Mouse (Mus musculus): ENCODE data around the gene Egfr.

Gene Egfr

GRCm38 (mm10) chr11:16781604-16782003 lies 29.6 kb downstream of the Egfr start:
- no peak for DNase-seq

GRCm38 (mm10) chr11:16783926-16784659 lies 32.1 kb downstream of the Egfr start:
- peak; percentile 30 to 56 for DNase-seq

- no peak for DNase-seq
Measured at GRCm38 (mm10) chr11:16792638-16793585, 40.9 kb downstream of the Egfr start.

GRCm38 (mm10) chr11:16795012-16795411 lies 43.0 kb downstream of the Egfr start:
- peak; percentile 20 to 64 for DNase-seq

DNA sequence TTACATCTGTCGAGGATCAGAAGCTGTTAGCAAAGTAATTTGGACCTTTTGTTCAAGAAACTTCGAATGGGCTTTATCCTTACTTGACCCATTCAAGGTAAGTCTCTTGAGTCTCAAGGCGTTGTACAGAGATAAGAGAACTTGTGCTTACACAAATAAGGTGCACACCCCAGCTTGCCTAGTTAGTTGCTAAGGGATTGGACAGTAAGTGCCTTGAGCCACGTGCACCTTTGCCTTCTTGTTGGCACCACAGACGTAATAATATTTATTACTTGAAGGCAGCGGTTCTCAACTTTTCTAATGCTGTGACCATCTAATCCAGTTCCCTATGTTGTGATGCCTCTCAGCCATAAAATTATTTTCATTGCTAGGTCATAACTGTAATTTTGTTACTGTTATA lies 43.5 kb downstream of the Egfr start:
- DNase-seq = no peak

DNA sequence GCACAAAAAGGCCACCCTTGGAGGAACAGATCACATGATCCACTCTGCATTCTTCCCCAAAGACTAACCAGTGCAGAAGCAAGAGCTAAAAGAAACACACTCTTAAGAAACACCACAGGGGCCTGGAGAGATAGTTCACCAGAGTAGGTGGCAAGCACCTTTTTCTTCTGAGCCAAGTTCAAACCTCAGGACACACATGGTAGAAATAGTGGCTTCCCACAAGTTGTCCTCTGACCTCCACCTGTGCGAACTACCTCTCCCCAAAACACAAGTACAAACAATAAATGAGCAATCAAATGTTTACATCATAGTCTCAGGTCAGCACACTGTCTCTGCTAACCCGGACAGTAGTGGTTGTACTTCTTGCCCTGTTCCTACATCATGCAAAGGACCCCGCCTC lies 45.5 kb downstream of the Egfr start:
- no peak for DNase-seq

- DNase-seq = no peak
Measured at GRCm38 (mm10) chr11:16798136-16798535, 46.1 kb downstream of the Egfr start.

DNA sequence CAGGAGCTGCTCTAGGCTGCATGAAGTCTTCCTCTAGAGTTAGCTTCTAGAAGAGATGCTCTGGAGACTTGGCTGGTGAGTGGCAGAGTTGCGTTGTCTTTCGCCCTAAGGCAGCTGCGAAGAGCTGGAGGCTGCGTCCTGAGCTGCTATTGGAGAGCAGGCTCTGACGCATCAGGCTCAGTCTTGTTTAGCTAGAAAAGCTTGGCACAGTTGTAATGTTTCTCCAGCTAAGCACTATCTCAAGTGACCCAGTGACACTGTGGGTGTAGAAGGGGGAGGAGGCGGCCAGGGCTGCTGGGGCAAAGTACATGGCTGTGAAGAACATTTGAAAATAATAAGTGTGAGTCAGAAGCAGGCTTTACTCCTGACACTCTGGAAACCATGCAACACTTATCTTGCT lies 48.5 kb downstream of the Egfr start:
- peak; percentile 83 to 93 for DNase-seq

- DNase-seq = no peak
Measured at GRCm38 (mm10) chr11:16802668-16803067, 50.7 kb downstream of the Egfr start.

GRCm38 (mm10) chr11:16804016-16804415 lies 52.0 kb downstream of the Egfr start:
- DNase-seq = peak; percentile 72 to 88

DNA sequence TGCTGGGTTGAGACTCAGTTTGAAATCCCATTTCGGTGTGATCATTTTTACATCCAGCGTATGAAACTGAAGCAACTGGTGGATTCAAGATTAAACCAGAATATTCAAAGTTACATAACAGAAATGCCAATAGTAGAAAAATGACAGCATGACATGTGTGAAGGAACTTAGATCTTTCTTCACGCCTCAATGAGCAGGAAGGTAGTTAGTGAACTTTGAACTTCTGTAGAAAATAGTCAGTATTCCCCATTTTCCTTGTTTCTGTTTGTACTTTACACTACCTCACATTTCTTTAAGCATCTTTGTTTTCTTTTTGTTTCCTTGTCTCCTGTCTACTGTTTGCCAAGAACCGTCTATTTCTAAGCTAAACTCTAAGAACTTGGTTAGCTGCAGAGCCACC lies 53.9 kb downstream of the Egfr start:
- no peak for DNase-seq

- DNase-seq = peak in 1 of 2 experiments; percentile 42
Measured at GRCm38 (mm10) chr11:16809161-16809967, 57.4 kb downstream of the Egfr start.

GRCm38 (mm10) chr11:16810086-16810485 lies 58.1 kb downstream of the Egfr start:
- DNase-seq = peak; percentile 52 to 63

GRCm38 (mm10) chr11:16813298-16813697 lies 61.3 kb downstream of the Egfr start:
- DNase-seq = no peak

DNA sequence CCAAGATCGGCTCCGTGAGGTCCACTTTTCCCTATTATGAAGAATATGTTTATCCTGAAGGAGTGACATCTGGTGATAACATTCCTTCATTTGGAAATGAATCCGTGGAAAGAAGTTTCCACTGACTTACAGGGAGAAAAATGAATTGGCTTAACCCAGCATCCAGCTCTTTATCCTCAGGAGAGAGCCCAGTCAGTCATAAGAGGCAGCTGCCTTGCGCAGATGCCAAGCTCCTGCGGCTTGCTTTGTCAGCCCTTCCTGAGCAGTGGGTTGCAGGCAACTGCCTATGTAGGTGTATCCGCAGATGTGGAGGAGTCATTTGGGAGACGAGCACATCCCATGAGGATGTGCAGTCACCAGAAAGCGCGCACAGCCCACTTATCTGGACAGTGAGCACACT lies 64.4 kb downstream of the Egfr start:
- DNase-seq = no peak

- no peak for DNase-seq
Measured at GRCm38 (mm10) chr11:16817336-16818034, 65.5 kb downstream of the Egfr start.

DNA sequence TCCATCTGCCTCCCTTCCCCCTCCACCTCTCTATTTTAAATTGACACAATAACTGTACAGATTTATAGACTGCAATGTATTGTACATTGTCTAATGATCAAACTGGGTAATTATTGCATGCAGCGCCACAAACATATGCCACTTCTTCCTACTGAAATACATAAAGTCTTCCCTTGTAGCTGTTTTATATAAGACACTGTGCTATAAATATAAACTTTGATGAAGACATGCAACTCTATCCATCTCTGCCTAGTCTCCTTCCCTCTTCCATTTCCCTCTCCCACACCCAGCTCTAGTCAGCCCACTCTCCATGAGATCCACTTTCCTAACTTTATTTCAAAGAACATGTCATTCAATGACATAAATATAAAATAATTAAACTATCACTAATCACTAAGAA lies 67.4 kb downstream of the Egfr start:
- DNase-seq = no peak

DNA sequence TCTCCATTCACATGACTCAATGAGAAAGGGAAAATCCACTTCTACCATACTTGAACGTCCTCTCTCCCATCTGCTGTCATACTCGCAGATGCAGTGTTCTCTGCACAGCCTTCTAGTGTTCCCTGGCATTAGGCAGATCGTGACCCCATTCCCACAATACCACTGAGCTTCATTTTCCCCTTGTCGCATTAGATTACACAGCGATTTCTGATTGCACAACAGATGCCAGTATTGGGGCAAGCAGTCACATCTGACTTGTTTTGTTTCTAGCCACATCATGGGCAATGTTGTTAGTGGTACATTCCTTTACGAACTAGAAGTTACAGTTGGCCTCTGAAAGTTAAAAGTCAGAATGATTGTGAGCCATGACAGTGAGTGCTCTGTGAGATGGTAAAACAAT lies 68.1 kb downstream of the Egfr start:
- DNase-seq = no peak

DNA sequence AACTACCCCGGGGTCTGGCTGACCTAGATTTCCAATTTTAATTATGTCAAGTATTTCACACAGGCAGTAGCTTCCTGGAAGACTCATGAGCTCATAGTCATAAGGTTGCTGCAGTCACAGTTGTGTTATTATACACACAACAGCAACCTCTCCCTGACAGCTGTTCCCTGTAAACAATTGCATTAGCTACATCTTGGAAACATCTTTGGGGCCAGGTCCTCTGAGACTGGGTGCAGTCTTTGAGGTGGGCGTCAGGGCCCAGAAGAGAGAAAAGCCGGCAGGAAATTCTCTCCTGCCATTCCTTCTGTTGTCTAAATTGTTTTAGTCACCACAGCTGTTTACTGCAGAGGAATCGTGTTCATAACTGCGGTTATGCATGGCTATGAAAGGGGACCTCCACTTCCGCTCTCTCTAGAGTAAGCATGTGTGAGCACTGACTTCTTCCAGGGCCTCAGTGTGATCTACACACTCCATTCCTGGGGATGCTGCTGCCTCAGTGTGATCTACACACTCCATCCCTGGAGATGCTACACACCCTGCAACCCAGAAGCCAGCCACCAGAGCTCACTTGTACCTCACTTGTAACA lies 69.8 kb downstream of the Egfr start:
- no peak for DNase-seq

GRCm38 (mm10) chr11:16823830-16824545 lies 72.0 kb downstream of the Egfr start:
- DNase-seq = no peak

GRCm38 (mm10) chr11:16829468-16829867 lies 77.5 kb downstream of the Egfr start:
- no peak for DNase-seq
